ENCODE assay signal across 9 mouse cellular contexts in the genomic region with DNA sequence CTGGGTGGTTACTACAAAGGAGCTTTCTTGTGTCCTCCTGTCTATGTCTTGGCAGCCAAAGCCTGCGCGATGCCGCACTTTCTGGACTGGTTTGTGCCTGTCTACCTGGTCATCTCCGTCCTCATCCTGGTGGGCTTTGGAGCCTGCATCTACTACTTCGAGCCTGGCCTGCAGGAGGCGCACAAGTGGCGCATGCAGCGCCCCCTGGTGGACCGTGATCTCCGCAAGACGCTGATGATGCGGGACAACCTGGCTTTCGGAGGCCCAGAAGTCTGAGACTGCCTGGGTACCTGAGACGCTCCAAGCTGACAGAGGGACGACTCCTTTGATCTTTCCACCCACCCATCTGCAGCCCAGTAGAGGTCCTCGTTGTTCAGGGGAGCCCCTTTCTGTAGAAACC. TPM values are rescaled to one million over a fixed set of nuclear protein-coding genes. Genes with fewer than 3 reads are reported as not detected.
DNase-seq lines count a peak whose midpoint lies in the region; ATAC-seq and TF ChIP-seq lines count a peak whose summit lies in the region.
"Had no signal": no experiment of that assay in that cellular context is flagged by ENCODE, and none has a peak within 500 bp of the region (broad histone marks: within the 10 kb centered on the region; RNA-seq: fewer than 3 reads in every experiment).

No protein-coding gene starts in this region.

- no peak for TF ChIP-seq EP300 in liver, postnatal 0 days (IDR thresholded peaks at IDR 0.05; ENCODE audit: low read depth)

- H3K4me3 ChIP-seq in midbrain, embryonic 14.5 days (replicated peaks; ENCODE audit: low read depth, low read length): no peak overlapping the region
- no peak overlapping the region for H3K4me3 ChIP-seq in midbrain, embryonic 15.5 days
- no peak overlapping the region for H3K4me3 ChIP-seq in liver, postnatal 0 days (ENCODE audit: low read depth, low read length)

- H3K9me3 ChIP-seq in midbrain, embryonic 14.5 days (ENCODE audit: control insufficient read depth, low read length): no peaks in the 10 kb centered on the region
- no peaks in the 10 kb centered on the region for H3K9me3 ChIP-seq in midbrain, embryonic 15.5 days
- no peaks in the 10 kb centered on the region; the same call in 1 of the 2 replicates for H3K9me3 ChIP-seq in liver, postnatal 0 days (ENCODE audit: low read length)

- 12% methylated on average over 16 of the region's 16 CpGs for WGBS in midbrain, embryonic 14.5 days
- WGBS in midbrain, embryonic 15.5 days: 12% methylated on average over 16 of the region's 16 CpGs
- WGBS in liver, postnatal 0 days (ENCODE audit: insufficient replicate concordance): 11% methylated on average over 16 of the region's 16 CpGs

- H3K27me3 ChIP-seq in midbrain, embryonic 14.5 days (ENCODE audit: control insufficient read depth, insufficient read depth, low read length): no peaks in the 10 kb centered on the region
- no peaks in the 10 kb centered on the region for H3K27me3 ChIP-seq in midbrain, embryonic 15.5 days (replicated peaks)
- H3K27me3 ChIP-seq in liver, postnatal 0 days (ENCODE audit: insufficient read depth, low read length): 0 out of 2 replicates have a peak, but pooled peaks cover 1% of the 10 kb centered on the region

- no peak overlapping the region for H3K9ac ChIP-seq in midbrain, embryonic 14.5 days (replicated peaks; ENCODE audit: low read length)
- H3K9ac ChIP-seq in midbrain, embryonic 15.5 days: no peak overlapping the region
- H3K9ac ChIP-seq in liver, postnatal 0 days (replicated peaks): no peak overlapping the region

- H3K4me1 ChIP-seq in midbrain, embryonic 14.5 days (ENCODE audit: control insufficient read depth, insufficient read depth, low read length): peaks cover 28% of the 10 kb centered on the region
- peaks cover 31% of the 10 kb centered on the region for H3K4me1 ChIP-seq in midbrain, embryonic 15.5 days
- no peaks in the 10 kb centered on the region for H3K4me1 ChIP-seq in liver, postnatal 0 days (ENCODE audit: insufficient read depth)

- TF ChIP-seq CTCF in liver, postnatal 0 days (IDR thresholded peaks at IDR 0.05; ENCODE audit: low read depth): peak; percentile 99

- peak; percentile 78 for DNase-seq in midbrain, embryonic 14.5 days
- DNase-seq in ZHBTc4 (ENCODE audit: low read depth, low spot score) (peak; percentile 95), adipocyte (ENCODE audit: low spot score) (no peak)
- peak; percentile 89 to 94 for DNase-seq in cerebellum, postnatal 10 days
- DNase-seq in heart, postnatal 4 days: peak; percentile 81
- DNase-seq in liver, postnatal 0 days: peak; percentile 83
- peak; percentile 58 for DNase-seq in right cerebral cortex, postnatal 25 days

- ATAC-seq in midbrain, embryonic 14.5 days (ENCODE audit: low FRiP score, low TSS enrichment): no peak
- no peak for ATAC-seq in midbrain, embryonic 15.5 days (replicated peaks)
- peak; percentile 36; the same call in 1 of the 2 replicates for ATAC-seq in liver, postnatal 0 days

- H3K27ac ChIP-seq in midbrain, embryonic 14.5 days (replicated peaks; ENCODE audit: low read depth, low read length): no peak overlapping the region
- H3K27ac ChIP-seq in midbrain, embryonic 15.5 days: no peak overlapping the region
- H3K27ac ChIP-seq in liver, postnatal 0 days (ENCODE audit: low read depth): no peak overlapping the region

- H3K36me3 ChIP-seq in midbrain, embryonic 14.5 days (ENCODE audit: control insufficient read depth, insufficient read depth, low read length): peaks cover 2% of the 10 kb centered on the region; the same call in 1 of the 2 replicates
- H3K36me3 ChIP-seq in midbrain, embryonic 15.5 days (replicated peaks): no peaks in the 10 kb centered on the region
- H3K36me3 ChIP-seq in liver, postnatal 0 days (replicated peaks; ENCODE audit: insufficient read depth, low read length): no peaks in the 10 kb centered on the region

- H3K4me2 ChIP-seq in midbrain, embryonic 14.5 days (ENCODE audit: low read length): no peak overlapping the region
- H3K4me2 ChIP-seq in midbrain, embryonic 15.5 days: no peak overlapping the region
- H3K4me2 ChIP-seq in liver, postnatal 0 days (ENCODE audit: low read depth, low read length): no peak overlapping the region

RNA-seq across cellular contexts. Expression of a gene that starts 7.3 kb away (rescaled TPM):
- polyA plus RNA-seq in midbrain, embryonic 14.5 days (2014; fragmentation: Nextera tagmentation; extraction: Ambion mirVana): 12.2 and 47.6 TPM in 2 replicates
- 22.6 and 24.0 TPM in 2 replicates for polyA plus RNA-seq in midbrain, embryonic 15.5 days (2015; fragmentation: Nextera tagmentation; extraction: Ambion mirVana)
- total RNA-seq in heart, postnatal 4 days (2021): not detected
- not detected in 2 replicates for polyA plus RNA-seq in liver, postnatal 0 days (2015; fragmentation: Nextera tagmentation; extraction: Ambion mirVana)

RNA-seq across cellular contexts. Expression of a gene that starts 15.0 kb away (rescaled TPM):
- polyA plus RNA-seq in midbrain, embryonic 14.5 days (2014; fragmentation: Nextera tagmentation; extraction: Ambion mirVana): 13.9 and 23.2 TPM in 2 replicates
- 10.7 and 13.6 TPM in 2 replicates for polyA plus RNA-seq in midbrain, embryonic 15.5 days (2015; fragmentation: Nextera tagmentation; extraction: Ambion mirVana)
- 10 to 100 TPM; 23.8 to 24.7 TPM for total RNA-seq in heart, postnatal 4 days (2021)
- 27.8 and 30.7 TPM in 2 replicates for polyA plus RNA-seq in liver, postnatal 0 days (2015; fragmentation: Nextera tagmentation; extraction: Ambion mirVana)

RNA-seq across cellular contexts. Expression of a gene that starts 15.2 kb away (rescaled TPM):
- 361 and 403 TPM in 2 replicates for polyA plus RNA-seq in midbrain, embryonic 14.5 days (2014; fragmentation: Nextera tagmentation; extraction: Ambion mirVana)
- 454 and 479 TPM in 2 replicates for polyA plus RNA-seq in midbrain, embryonic 15.5 days (2015; fragmentation: Nextera tagmentation; extraction: Ambion mirVana)
- total RNA-seq in heart, postnatal 4 days (2021): 1 to 10 TPM; 1.3 to 1.9 TPM
- polyA plus RNA-seq in liver, postnatal 0 days (2015; fragmentation: Nextera tagmentation; extraction: Ambion mirVana): 0.06 and 0.07 TPM in 2 replicates

RNA-seq across cellular contexts. Expression of a gene that starts 35.3 kb away (rescaled TPM):
- polyA plus RNA-seq in midbrain, embryonic 14.5 days (2014; fragmentation: Nextera tagmentation; extraction: Ambion mirVana): 0.19 TPM in 1 of 2 replicates, not detected in the other
- 0.08 and 0.26 TPM in 2 replicates for polyA plus RNA-seq in midbrain, embryonic 15.5 days (2015; fragmentation: Nextera tagmentation; extraction: Ambion mirVana)
- under 1 TPM; 0.36 to 0.41 TPM for total RNA-seq in heart, postnatal 4 days (2021)
- 2.0 and 2.3 TPM in 2 replicates for polyA plus RNA-seq in liver, postnatal 0 days (2015; fragmentation: Nextera tagmentation; extraction: Ambion mirVana)

RNA-seq across cellular contexts. Expression of a gene that starts 39.2 kb away (rescaled TPM):
- polyA plus RNA-seq in midbrain, embryonic 14.5 days (2014; fragmentation: Nextera tagmentation; extraction: Ambion mirVana): not detected in 2 replicates
- not detected in 2 replicates for polyA plus RNA-seq in midbrain, embryonic 15.5 days (2015; fragmentation: Nextera tagmentation; extraction: Ambion mirVana)
- total RNA-seq in heart, postnatal 4 days (2021): under 1 TPM; 0.43 TPM
- polyA plus RNA-seq in liver, postnatal 0 days (2015; fragmentation: Nextera tagmentation; extraction: Ambion mirVana): 0.07 and 0.09 TPM in 2 replicates
- total RNA-seq: left cerebral cortex, adult 8-10 months had no signal

Comparison
In these comparisons a context has a peak if more than half of its experiments do, and no peak if none do; other contexts are left out.
1. RNA of a gene that starts 7.3 kb away (polyA plus RNA-seq): 22.6 to 24.0 TPM in midbrain, embryonic 15.5 days and 12.2 to 47.6 TPM in midbrain, embryonic 14.5 days; not detected in liver, postnatal 0 days; every median in the first group is over 10 times any median in the second.
2. RNA of a gene that starts 15.2 kb away (polyA plus RNA-seq): 454 to 479 TPM in midbrain, embryonic 15.5 days and 361 to 403 TPM in midbrain, embryonic 14.5 days; 0.06 to 0.07 TPM in liver, postnatal 0 days; every median in the first group is over 100 times any median in the second.